Mouse (Mus musculus) kidney, adult 2 months (tissue): ENCODE measurements around the gene Znfx1. TPM values are rescaled to one million over a fixed set of nuclear protein-coding genes. Genes with fewer than 3 reads are reported as not detected.

Experiments used
- DNase-seq: peaks from one replicate; pipeline ENCODE4 v3.0.0; 2021
- H3K27ac ChIP-seq: fragments of 200-500 bp; 2 replicates; pipeline ENCODE4 v1.5.1; 2012; ENCODE audit warnings: low read depth, low read length, control low read depth, inconsistent platforms; ENCODE audit not compliant: insufficient read depth
- H3K27me3 ChIP-seq: fragments of 200-500 bp; replicated peaks from 2 replicates; pipeline ENCODE4 v1.6.1; 2012; ENCODE audit warnings: mild to moderate bottlenecking, moderate library complexity, low read length, inconsistent platforms; ENCODE audit not compliant: control insufficient read depth, insufficient read depth
- H3K36me3 ChIP-seq: fragments of 200-500 bp; 2 replicates; pipeline ENCODE4 v1.6.1; 2012; ENCODE audit warnings: mild to moderate bottlenecking, moderate library complexity, low read length, inconsistent platforms; ENCODE audit not compliant: control insufficient read depth, insufficient read depth
- H3K4me1 ChIP-seq: fragments of 200-500 bp; 2 replicates; pipeline ENCODE4 v1.6.1; 2011; ENCODE audit warnings: low read length; ENCODE audit not compliant: control insufficient read depth, insufficient read depth
- H3K4me3 ChIP-seq: fragments of 200-500 bp; 2 replicates; pipeline ENCODE4 v1.5.1; 2011; ENCODE audit warnings: mild to moderate bottlenecking, low read depth, low read length, control low read depth; ENCODE audit not compliant: insufficient read depth
- CTCF ChIP-seq: fragments of 200-500 bp; conservative IDR thresholded peaks from 2 replicates; pipeline ENCODE4 v1.5.1; 2011; ENCODE audit warnings: low read depth, mild to moderate bottlenecking, control low read depth, low read length, moderate library complexity, mixed read lengths; ENCODE audit not compliant: insufficient read depth, insufficient read length
- POLR2A ChIP-seq: fragments of 200-500 bp; IDR thresholded peaks from one replicate; pipeline ENCODE4 v1.6.1; 2011; ENCODE audit warnings: low read depth, low read length, control low read depth
- WGBS: fragments of 180-500 bp; shearing (Covaris S2); methylation state at CpG from one replicate; pipeline ENCODE4 v1.1.7; 2018; 5-methylcytosine and 5-hydroxymethylcytosine counted together
- polyA plus RNA-seq: library from polyadenylated mRNA; depleted of rRNA; stranded (reverse); fragments of >200 nt; gene quantifications from 2 replicates; pipeline ENCODE4 v1.2.3, GENCODE M21; 2012

Znfx1 gene
- polyA plus RNA-seq, 1 experiment: 60.9 TPM

DNA sequence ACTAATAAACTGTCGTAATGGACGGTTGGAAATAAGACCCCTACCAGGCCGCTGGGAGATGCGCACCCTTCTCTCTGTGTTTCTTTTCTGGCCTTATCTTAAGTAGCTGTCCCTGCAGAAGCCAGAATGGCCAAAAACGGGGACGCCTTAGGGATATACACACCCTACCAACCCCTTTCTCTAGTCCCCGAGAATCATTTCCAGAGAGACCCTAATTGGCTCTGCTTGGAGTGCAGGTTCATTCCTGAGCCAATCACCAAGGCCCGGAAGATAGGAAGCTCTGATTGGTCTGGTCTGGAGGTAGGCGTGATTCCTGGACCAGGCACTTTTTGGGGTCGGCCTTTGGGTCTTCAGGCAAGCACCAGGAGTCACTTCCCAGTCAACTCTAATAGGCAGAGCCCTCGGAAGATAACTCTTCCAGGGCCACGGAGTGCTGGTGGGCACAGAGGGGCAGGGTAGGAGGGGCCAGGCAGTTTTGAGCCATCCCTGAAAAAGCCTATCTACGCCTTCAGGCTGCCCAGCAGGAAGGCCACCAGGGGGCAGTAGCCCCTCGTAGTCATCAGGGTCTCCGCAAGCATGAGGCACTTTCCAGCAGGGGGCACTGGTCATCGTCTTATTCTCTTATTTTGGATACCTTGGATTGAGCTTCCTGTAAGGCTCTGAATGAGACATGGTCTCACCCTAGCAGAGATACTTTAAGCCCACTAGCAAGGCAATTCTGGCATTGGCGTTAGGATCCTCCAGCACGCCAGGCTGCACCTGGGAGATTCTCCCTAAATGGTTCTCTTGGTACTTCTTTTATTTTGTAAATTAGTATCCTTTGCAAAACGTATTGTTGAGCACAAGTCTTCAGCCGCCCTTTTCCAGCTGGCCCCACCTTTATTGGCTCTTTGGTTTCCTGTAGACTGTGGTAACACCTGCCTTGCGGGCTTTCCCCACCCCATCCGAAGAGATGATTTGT, 9.1 kb upstream of the Znfx1 start:
- TF ChIP-seq POLR2A (no peak), CTCF (peak; percentile 100; the same call in 1 of the 2 replicates)
- DNase-seq: peak; percentile 96
- 9% methylated on average over 22 of the region's 22 CpGs for WGBS

GRCm38 (mm10) chr2:167071266-167071640, 8.4 kb upstream of the Znfx1 start:
- TF ChIP-seq POLR2A (no peak), CTCF (no peak)
- Histone ChIP-seq H3K27me3 (no peaks in the 10 kb centered on the region), H3K4me3 (peak overlapping the region; percentile 53), H3K36me3 (no peaks in the 10 kb centered on the region), H3K4me1 (0 out of 2 replicates have a peak, but pooled peaks cover 3% of the 10 kb centered on the region), H3K27ac (no peak overlapping the region)
- no peak for DNase-seq
- 15% methylated on average over 12 of the region's 12 CpGs for WGBS

More for the DNA sequence above, 9.1 kb upstream of the Znfx1 start:
- Histone ChIP-seq H3K27me3 (no peaks in the 10 kb centered on the region), H3K4me3 (peak overlapping the region; percentile 53), H3K36me3 (no peaks in the 10 kb centered on the region), H3K27ac (no peak overlapping the region), H3K4me1 (0 out of 2 replicates have a peak, but pooled peaks cover 3% of the 10 kb centered on the region)

DNA sequence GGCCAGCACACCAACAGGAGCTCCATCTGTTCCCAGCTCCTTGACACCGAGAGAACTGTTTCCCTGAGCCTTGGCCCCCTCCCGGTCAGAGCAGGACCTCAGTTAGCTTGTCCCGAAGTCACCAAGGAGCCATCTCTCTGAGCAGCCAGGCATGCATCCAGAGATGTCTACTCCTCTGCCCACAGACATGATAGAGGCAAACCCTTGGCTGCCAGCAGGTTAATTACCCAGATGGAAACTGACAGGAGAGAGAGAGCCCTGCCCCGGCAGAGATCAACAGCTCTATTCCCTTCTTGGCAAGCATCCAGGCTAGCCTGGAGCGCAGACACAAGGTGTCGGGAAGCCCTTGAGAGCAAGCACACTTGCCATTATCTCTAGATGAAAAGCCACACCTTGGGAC, 7.5 kb upstream of the Znfx1 start:
- TF ChIP-seq POLR2A (no peak), CTCF (no peak)
- 27% methylated on average over 6 of the region's 6 CpGs for WGBS

DNA sequence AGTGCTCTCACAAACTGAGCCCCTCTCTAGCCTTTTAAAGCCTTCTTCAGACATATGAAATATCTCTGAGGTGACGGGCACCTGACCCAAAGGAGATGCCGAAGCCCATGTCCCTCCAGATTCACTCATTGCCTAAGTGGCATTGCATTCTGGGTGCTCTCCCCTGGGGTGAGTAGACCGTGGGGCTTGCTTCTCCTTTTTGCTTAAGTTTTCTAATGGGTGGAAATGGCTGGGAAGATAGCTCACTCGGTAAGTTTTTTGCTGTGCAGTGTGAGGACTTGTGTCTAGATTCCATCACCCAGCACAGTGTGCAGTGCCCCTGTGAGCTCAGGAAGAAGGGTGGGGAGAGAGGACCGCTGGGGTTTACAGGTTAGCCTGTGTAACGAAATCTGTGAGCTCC, 4.8 kb upstream of the Znfx1 start:
- TF ChIP-seq POLR2A (no peak), CTCF (no peak)
- Histone ChIP-seq H3K4me3 (no peak overlapping the region), H3K36me3 (peaks cover 7% of the 10 kb centered on the region), H3K4me1 (peaks cover 11% of the 10 kb centered on the region; the same call in 1 of the 2 replicates), H3K27me3 (no peaks in the 10 kb centered on the region), H3K27ac (no peak overlapping the region)
- 38% methylated on average over 6 of the region's 6 CpGs for WGBS
- no peak for DNase-seq

More for the DNA sequence above, 7.5 kb upstream of the Znfx1 start:
- Histone ChIP-seq H3K27me3 (no peaks in the 10 kb centered on the region), H3K36me3 (peaks cover 5% of the 10 kb centered on the region), H3K4me1 (peaks cover 3% of the 10 kb centered on the region; the same call in 1 of the 2 replicates), H3K27ac (no peak overlapping the region), H3K4me3 (no peak overlapping the region)
- DNase-seq: peak; percentile 62

GRCm38 (mm10) chr2:167066528-167067516, 4.0 kb upstream of the Znfx1 start:
- 52% methylated on average over 6 of the region's 6 CpGs for WGBS
- no peak for DNase-seq
- Histone ChIP-seq H3K27ac (no peak overlapping the region), H3K4me3 (no peak overlapping the region), H3K36me3 (peaks cover 7% of the 10 kb centered on the region), H3K4me1 (peaks cover 11% of the 10 kb centered on the region; the same call in 1 of the 2 replicates), H3K27me3 (no peaks in the 10 kb centered on the region)
- TF ChIP-seq CTCF: no peak
- TF ChIP-seq POLR2A: no peak

DNA sequence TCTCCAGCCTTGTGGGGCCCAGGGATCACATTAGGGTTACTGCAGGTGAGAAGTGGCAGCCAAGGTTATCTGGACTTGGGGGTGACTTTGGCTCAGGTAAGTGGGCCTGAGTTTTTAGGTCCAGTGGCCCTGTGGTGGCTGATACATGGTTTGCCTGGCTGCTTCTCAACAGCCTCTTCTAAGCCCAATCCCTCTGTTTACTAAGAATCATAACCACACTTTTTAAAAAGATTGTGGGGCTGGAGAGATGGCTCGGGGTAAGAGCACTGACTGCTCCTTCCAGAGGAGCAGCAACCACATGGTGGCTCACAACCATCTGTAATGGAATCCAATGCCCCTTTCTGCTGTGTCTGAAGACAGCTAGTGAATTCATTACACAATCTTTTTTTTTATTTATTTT, 3.2 kb upstream of the Znfx1 start:
- 85% methylated on average over 1 of the region's 1 CpGs for WGBS
- no peak overlapping the region for H3K27ac ChIP-seq
- no peaks in the 10 kb centered on the region for H3K27me3 ChIP-seq
- peaks cover 7% of the 10 kb centered on the region for H3K36me3 ChIP-seq
- no peak for DNase-seq
- H3K4me1 ChIP-seq: peaks cover 15% of the 10 kb centered on the region
- H3K4me3 ChIP-seq: no peak overlapping the region
- TF ChIP-seq CTCF (no peak), POLR2A (no peak)
